27 mouse cellular contexts compared by ENCODE assay signal in the genomic region with DNA sequence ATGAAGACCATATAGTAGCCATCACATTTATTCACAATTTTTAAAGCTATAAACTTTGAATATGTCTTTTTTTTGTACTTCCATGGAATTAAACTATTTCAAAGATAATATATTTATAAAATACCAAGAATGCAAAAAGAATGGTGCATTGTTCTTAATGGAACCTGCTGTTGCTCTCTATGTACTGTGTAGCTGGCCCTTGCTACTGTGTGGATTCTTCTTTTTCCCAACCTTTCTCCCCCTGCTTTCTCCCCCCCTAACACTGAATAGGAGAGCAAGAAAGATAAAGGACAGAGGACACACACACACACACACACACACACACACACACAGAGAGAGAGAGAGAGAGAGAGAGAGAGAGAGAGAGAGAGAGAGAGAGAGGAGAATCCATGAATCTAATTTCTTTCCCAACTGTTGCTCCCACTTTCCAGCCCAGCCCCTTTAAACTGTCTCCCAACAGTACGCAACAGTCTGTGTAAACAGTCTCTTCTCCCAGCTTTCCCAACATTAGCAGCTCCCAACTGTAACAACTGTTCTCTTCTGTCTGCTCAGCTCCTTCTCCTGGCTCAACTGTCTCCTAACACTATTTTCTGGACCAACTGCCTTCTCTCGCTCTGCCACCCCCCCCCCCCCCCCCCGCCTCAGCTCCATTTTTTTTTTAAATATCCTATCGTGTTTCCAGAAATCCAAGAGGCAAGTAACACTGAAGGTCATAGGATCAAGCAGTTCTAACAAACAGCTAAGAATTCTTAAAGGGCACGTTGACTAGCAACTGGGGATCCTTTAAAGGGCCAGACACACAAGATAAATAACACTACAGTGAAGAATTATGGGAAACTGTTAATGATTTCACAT. TPM values are rescaled to one million over a fixed set of nuclear protein-coding genes. Genes with fewer than 3 reads are reported as not detected.
DNase-seq lines count a peak whose midpoint lies in the region; ATAC-seq and TF ChIP-seq lines count a peak whose summit lies in the region.
"Had no signal": no experiment of that assay in that cellular context is flagged by ENCODE, and none has a peak within 500 bp of the region (broad histone marks: within the 10 kb centered on the region; RNA-seq: fewer than 3 reads in every experiment).

No protein-coding gene starts in this region.

- no peak overlapping the region for H3K4me3 ChIP-seq in liver, embryonic 12.5 days
- H3K4me3 ChIP-seq in liver, embryonic 14.5 days (ENCODE audit: insufficient read depth in 1 of 2, low read depth in 2 of 2, low read length in 2 of 2): no peak overlapping the region
- H3K4me3 ChIP-seq: embryonic facial prominence, embryonic 15.5 days; hindbrain, embryonic 15.5 days; limb, embryonic 15.5 days; neural tube, embryonic 13.5 days had no signal

- no peak for ATAC-seq in liver, embryonic 12.5 days
- peak; percentile 15; the same call in 1 of the 2 replicates for ATAC-seq in liver, embryonic 14.5 days (ENCODE audit: insufficient read depth)
- no peak for ATAC-seq in megakaryocyte progenitor cell, adult 5-6 weeks (replicated peaks; ENCODE audit: poor library complexity)
- ATAC-seq: CD4-positive, CD25-positive, alpha-beta regulatory T cell, adult 4 months; intestine, postnatal 0 days had no signal

- peaks cover 78% of the 10 kb centered on the region for H3K36me3 ChIP-seq in liver, embryonic 12.5 days
- peaks cover 53% of the 10 kb centered on the region for H3K36me3 ChIP-seq in liver, embryonic 14.5 days (replicated peaks; ENCODE audit: control insufficient read depth, insufficient read depth, low read depth)

- DNase-seq in embryo, embryonic 10.5 days (ENCODE audit: low spot score): peak; percentile 28
- DNase-seq in embryo, embryonic 10 days (ENCODE audit: low spot score): no peak
- DNase-seq in liver: no peak
- no peak for DNase-seq in liver, embryonic 14.5 days (ENCODE audit: low read depth in 3 of 3, low spot score in 3 of 3)
- peak; percentile 15 for DNase-seq in lung, postnatal 14 days
- no peak for DNase-seq in adipocyte (ENCODE audit: low spot score)
- DNase-seq: cerebellum, postnatal 36 days; heart, postnatal 14 days; kidney, postnatal 4 days; thymus, adult 2 months had no signal

- TF ChIP-seq CTCF in liver, embryonic 14.5 days (IDR thresholded peaks at IDR 0.05; ENCODE audit: low read depth): no peak

- TF ChIP-seq EP300 in liver, embryonic 14.5 days (IDR thresholded peaks at IDR 0.05; ENCODE audit: low read depth): no peak

- H3K9ac ChIP-seq in liver, embryonic 12.5 days: no peak overlapping the region
- no peak overlapping the region for H3K9ac ChIP-seq in liver, embryonic 14.5 days (replicated peaks)
- H3K9ac ChIP-seq: embryonic facial prominence, embryonic 15.5 days; hindbrain, embryonic 15.5 days; limb, embryonic 15.5 days; neural tube, embryonic 13.5 days had no signal

- peak overlapping the region; percentile 4; the same call in 1 of the 2 replicates for H3K4me2 ChIP-seq in liver, embryonic 12.5 days
- H3K4me2 ChIP-seq in liver, embryonic 14.5 days (ENCODE audit: low read depth): no peak overlapping the region
- H3K4me2 ChIP-seq: embryonic facial prominence, embryonic 15.5 days; heart, embryonic 11.5 days; hindbrain, embryonic 15.5 days; limb, embryonic 15.5 days; neural tube, embryonic 13.5 days had no signal

- peak overlapping the region; percentile 34; the same call in 1 of the 2 replicates for H3K27ac ChIP-seq in liver, embryonic 12.5 days
- H3K27ac ChIP-seq in liver, embryonic 14.5 days: no peak overlapping the region
- H3K27ac ChIP-seq: embryonic facial prominence, embryonic 15.5 days; hindbrain, embryonic 15.5 days; limb, embryonic 15.5 days; neural tube, embryonic 13.5 days had no signal

- H3K9me3 ChIP-seq in liver, embryonic 12.5 days (replicated peaks): no peaks in the 10 kb centered on the region
- no peaks in the 10 kb centered on the region for H3K9me3 ChIP-seq in liver, embryonic 14.5 days (ENCODE audit: control insufficient read depth, low read length)
- H3K9me3 ChIP-seq: embryonic facial prominence, embryonic 15.5 days; G1E; hindbrain, embryonic 15.5 days; limb, embryonic 15.5 days; neural tube, embryonic 13.5 days had no signal

- peaks cover 26% of the 10 kb centered on the region for H3K4me1 ChIP-seq in liver, embryonic 12.5 days
- H3K4me1 ChIP-seq in liver, embryonic 14.5 days (replicated peaks; ENCODE audit: control insufficient read depth in 2 of 2, insufficient read depth in 2 of 2, low read length in 1 of 2): peaks cover 10 to 19% of the 10 kb centered on the region in 2 experiments
- H3K4me1 ChIP-seq: embryonic facial prominence, embryonic 15.5 days; hindbrain, embryonic 15.5 days; limb, embryonic 15.5 days; neural tube, embryonic 13.5 days had no signal

- no peaks in the 10 kb centered on the region for H3K27me3 ChIP-seq in liver, embryonic 12.5 days (replicated peaks)
- no peaks in the 10 kb centered on the region for H3K27me3 ChIP-seq in liver, embryonic 14.5 days (ENCODE audit: control insufficient read depth, insufficient read depth, low read length)
- H3K27me3 ChIP-seq: embryonic facial prominence, embryonic 15.5 days; hindbrain, embryonic 15.5 days; limb, embryonic 15.5 days; neural tube, embryonic 13.5 days had no signal

- WGBS in liver, embryonic 12.5 days (ENCODE audit: insufficient replicate concordance): 65% methylated on average over 5 of the region's 5 CpGs
- 74% methylated on average over 5 of the region's 5 CpGs for WGBS in liver, embryonic 14.5 days (ENCODE audit: insufficient replicate concordance)

RNA-seq across cellular contexts. Expression of a gene that starts 15.7 kb away (rescaled TPM):
- polyA plus RNA-seq in liver, embryonic 12.5 days (2016; fragmentation: Nextera tagmentation; extraction: Ambion mirVana): 2.1 and 2.4 TPM in 2 replicates
- polyA plus RNA-seq in liver, embryonic 14.5 days (2012; rRNA removed): not detected in 2 replicates
- polyA plus RNA-seq in liver, embryonic 14.5 days (2014; fragmentation: Nextera tagmentation; extraction: Ambion mirVana): 0.52 and 0.86 TPM in 2 replicates
- total RNA-seq in megakaryocyte progenitor cell, adult 5-6 weeks (2015): 1.0 and 2.2 TPM in 2 replicates
- 0.17 TPM in 1 of 2 replicates, not detected in the other for total RNA-seq in megakaryocyte progenitor cell, adult 5-6 weeks (2017)
- total RNA-seq: adrenal gland, adult 18-20 months; gastrocnemius, postnatal 36 days; heart, postnatal 14 days; layer of hippocampus, postnatal 25 days; left cerebral cortex, postnatal 14 days; monocyte, adult 5-6 weeks had no signal
- polyA plus RNA-seq: G1E; thymus, adult 2 months had no signal

RNA-seq across cellular contexts. Expression of a gene that starts 16.3 kb away (rescaled TPM):
- polyA plus RNA-seq in liver, embryonic 12.5 days (2016; fragmentation: Nextera tagmentation; extraction: Ambion mirVana): 60.1 and 62.2 TPM in 2 replicates
- 23.3 and 28.7 TPM in 2 replicates for polyA plus RNA-seq in liver, embryonic 14.5 days (2012; rRNA removed)
- 45.9 and 53.1 TPM in 2 replicates for polyA plus RNA-seq in liver, embryonic 14.5 days (2014; fragmentation: Nextera tagmentation; extraction: Ambion mirVana)
- total RNA-seq in megakaryocyte progenitor cell, adult 5-6 weeks (2015): 64.8 and 74.2 TPM in 2 replicates
- total RNA-seq in megakaryocyte progenitor cell, adult 5-6 weeks (2017): 61.5 and 70.9 TPM in 2 replicates

RNA-seq across cellular contexts. Expression of a gene that starts 21.8 kb away (rescaled TPM):
- not detected in 2 replicates for polyA plus RNA-seq in liver, embryonic 12.5 days (2016; fragmentation: Nextera tagmentation; extraction: Ambion mirVana)
- polyA plus RNA-seq in liver, embryonic 14.5 days (2012; rRNA removed): 0.03 and 0.06 TPM in 2 replicates
- not detected in 2 replicates for polyA plus RNA-seq in liver, embryonic 14.5 days (2014; fragmentation: Nextera tagmentation; extraction: Ambion mirVana)
- total RNA-seq in megakaryocyte progenitor cell, adult 5-6 weeks (2015): not detected in 2 replicates
- total RNA-seq in megakaryocyte progenitor cell, adult 5-6 weeks (2017): 0.04 and 0.24 TPM in 2 replicates
- total RNA-seq: monocyte, adult 5-6 weeks had no signal
- polyA plus RNA-seq: forebrain, embryonic 11.5 days; G1E; heart, embryonic 11.5 days; hindbrain, embryonic 15.5 days; intestine, postnatal 0 days; neural tube, embryonic 13.5 days had no signal

RNA-seq across cellular contexts. Expression of a gene that starts 24.5 kb away (rescaled TPM):
- polyA plus RNA-seq in liver, embryonic 12.5 days (2016; fragmentation: Nextera tagmentation; extraction: Ambion mirVana): not detected in 2 replicates
- not detected in 2 replicates for polyA plus RNA-seq in liver, embryonic 14.5 days (2012; rRNA removed)
- polyA plus RNA-seq in liver, embryonic 14.5 days (2014; fragmentation: Nextera tagmentation; extraction: Ambion mirVana): not detected in 2 replicates
- not detected in 2 replicates for total RNA-seq in megakaryocyte progenitor cell, adult 5-6 weeks (2015)
- total RNA-seq in megakaryocyte progenitor cell, adult 5-6 weeks (2017): not detected in 2 replicates
- total RNA-seq: adrenal gland, adult 18-20 months; G1E; gastrocnemius, postnatal 36 days; heart, postnatal 14 days; layer of hippocampus, postnatal 25 days; left cerebral cortex, postnatal 14 days; monocyte, adult 5-6 weeks had no signal
- polyA plus RNA-seq: CD4-positive, CD25-positive, alpha-beta regulatory T cell, adult 4 months; embryonic facial prominence, embryonic 15.5 days; forebrain, embryonic 11.5 days; G1E; heart, embryonic 11.5 days; hindbrain, embryonic 15.5 days; intestine, postnatal 0 days; limb, embryonic 15.5 days; neural tube, embryonic 13.5 days; thymus, adult 2 months; urinary bladder, adult 2 months had no signal

RNA-seq across cellular contexts. Expression of a gene that starts 25.8 kb away (rescaled TPM):
- polyA plus RNA-seq in liver, embryonic 12.5 days (2016; fragmentation: Nextera tagmentation; extraction: Ambion mirVana): 10.4 and 13.2 TPM in 2 replicates
- polyA plus RNA-seq in liver, embryonic 14.5 days (2012; rRNA removed): 9.3 and 12.2 TPM in 2 replicates
- 14.3 and 16.6 TPM in 2 replicates for polyA plus RNA-seq in liver, embryonic 14.5 days (2014; fragmentation: Nextera tagmentation; extraction: Ambion mirVana)
- total RNA-seq in megakaryocyte progenitor cell, adult 5-6 weeks (2015): 1.1 and 2.2 TPM in 2 replicates
- 0.62 and 4.1 TPM in 2 replicates for total RNA-seq in megakaryocyte progenitor cell, adult 5-6 weeks (2017)
- total RNA-seq: monocyte, adult 5-6 weeks had no signal
- polyA plus RNA-seq: G1E had no signal

Comparison
In these comparisons a context has a peak if more than half of its experiments do, and no peak if none do; other contexts are left out.
1. DNase-seq: peak in embryo, embryonic 10.5 days (single experiment) and lung, postnatal 14 days (single experiment); none in embryo, embryonic 10 days (single experiment), liver (single experiment), liver, embryonic 14.5 days (0 of 3) and adipocyte (single experiment).